Mouse (Mus musculus) mouse embryonic stem cell (cell line): ENCODE data around the gene Dhx58.

ENCODE experiments used
- in situ Hi-C, 2 experiments: fragments of 300-500 bp; cut with MboI; formaldehyde crosslinking; loops; 1 replicate in 1 of 2; 3 replicates in 1 of 2; pipeline ENCODE4 v1.14.3; 2019 to 2020; ENCODE audit warnings: low sequenced_read_pairs in 2 of 2, low pct_unique_long_range_greater_than_20kb in 1 of 2, mixed read lengths in 1 of 2; ENCODE audit not compliant: unreplicated experiment in 1 of 2

Dhx58 gene

DNA sequence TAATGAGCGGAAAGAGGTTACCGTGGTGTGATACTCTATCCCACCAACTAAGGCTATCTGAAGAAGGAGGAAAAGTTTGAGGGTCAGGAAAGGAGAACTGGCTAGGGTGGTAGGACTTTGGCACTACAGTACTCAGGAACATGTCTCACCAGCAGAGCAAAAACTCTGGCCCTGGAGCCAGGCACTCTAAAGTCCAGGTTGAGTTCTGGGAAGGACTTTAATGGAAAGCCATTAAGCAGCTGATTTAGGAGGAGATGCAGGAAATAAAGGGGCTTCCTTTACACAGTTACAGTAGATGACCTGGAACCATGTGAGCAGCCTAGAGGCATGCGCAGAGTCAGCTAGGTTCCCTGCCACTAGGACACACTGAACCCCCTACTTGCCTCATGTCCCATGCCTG, 23.1 kb upstream of the Dhx58 start:
- in situ Hi-C loops, result no loop called here

DNA sequence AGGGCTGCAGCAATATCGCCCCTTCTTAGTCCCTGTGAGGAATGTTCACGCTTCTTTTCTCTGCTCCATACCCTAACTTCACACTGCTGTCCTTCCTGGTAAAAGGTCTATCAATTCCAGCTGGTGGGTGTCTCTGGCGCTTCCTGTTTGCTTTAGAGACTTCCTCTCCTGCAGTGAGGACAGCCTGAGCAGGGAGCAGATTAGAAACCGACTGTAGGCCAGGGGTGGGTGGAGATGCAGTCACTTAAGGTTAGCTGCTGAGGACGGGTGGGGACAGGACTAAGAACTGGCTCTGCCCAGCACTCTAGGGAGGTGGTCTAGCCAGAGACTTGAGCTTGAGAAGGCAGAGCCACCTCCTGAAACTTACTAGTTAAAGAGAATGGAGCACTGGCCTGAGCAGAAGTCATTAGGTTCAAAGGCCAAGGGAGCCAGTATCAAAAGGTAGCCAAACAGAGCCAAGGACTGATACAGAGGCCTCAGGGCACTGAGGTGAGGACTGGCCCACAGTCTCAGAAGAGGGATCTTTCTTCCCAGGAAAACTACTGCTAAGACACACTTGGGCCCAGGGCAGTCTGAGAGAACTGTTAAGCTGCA, 20.9 kb upstream of the Dhx58 start:
- in situ Hi-C loops, result no loop called here

GRCm38 (mm10) chr11:100722493-100723028, 18.5 kb upstream of the Dhx58 start:
- in situ Hi-C loops, result no loop called here

GRCm38 (mm10) chr11:100721776-100722492, 17.9 kb upstream of the Dhx58 start:
- in situ Hi-C loops, result no loop called here

- in situ Hi-C loops, result no loop called here
These were observed 17.2 kb upstream of the Dhx58 start for GRCm38 (mm10) chr11:100721254-100721653.

DNA sequence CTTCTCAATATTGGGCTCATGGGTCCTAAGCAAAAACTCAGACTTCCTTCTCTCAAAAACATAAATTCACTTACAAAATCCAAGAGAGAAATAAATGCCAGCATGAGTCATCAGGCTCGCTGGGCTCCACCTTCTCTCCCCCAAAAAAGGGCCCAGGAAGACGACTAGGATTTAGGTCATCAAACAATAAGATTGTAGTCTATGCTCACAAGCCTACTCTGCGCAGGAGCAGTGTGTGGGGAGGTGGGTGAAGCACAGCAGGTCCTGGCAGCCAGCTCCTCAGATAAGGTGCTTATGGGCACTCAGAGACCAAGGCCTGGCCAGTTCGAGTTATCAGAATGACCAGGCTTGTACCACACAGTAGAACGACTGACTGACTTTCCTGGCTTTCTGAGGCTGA, 16.3 kb upstream of the Dhx58 start:
- in situ Hi-C loops, result no loop called here

- in situ Hi-C loops, result no loop called here
These were observed 15.8 kb upstream of the Dhx58 start for GRCm38 (mm10) chr11:100719893-100720292.

DNA sequence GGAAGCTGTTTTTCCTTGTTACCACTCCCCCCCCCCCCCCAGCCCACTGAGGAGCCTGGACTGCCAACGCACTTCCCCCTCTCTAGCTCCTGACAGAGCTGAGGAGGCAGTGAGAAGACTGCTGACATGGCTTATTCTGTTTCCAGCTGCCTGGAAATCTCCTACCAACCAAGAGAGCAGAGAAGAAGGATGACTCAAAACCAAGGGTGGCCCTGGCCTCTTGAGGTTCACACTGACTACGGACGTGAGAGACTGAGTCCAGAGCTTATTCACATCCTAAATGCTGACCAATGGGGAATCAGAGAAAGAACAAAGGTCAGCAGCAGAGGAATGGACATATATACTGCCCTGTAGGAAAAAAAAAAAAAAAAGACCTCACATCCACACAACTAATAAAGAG, 15.2 kb upstream of the Dhx58 start:
- in situ Hi-C loops, result no loop called here

DNA sequence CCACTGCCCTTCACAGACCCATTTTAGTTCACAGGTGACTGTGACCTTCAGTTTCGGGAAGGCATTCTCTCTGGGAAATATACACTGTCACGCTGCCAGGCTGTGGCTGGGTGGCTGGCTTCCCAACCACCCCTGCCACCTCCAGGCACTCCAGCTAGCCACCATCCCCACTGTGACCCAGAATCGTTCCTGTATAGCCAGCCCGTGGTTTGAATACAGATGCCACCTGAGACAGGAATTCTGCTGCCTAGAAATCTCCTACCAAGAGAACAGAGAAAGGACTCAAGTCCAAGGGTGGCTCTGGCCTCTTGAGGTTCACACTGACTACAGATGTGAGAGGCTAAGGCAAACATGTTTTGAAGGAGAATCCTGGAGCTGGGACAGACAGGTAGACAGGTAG, 14.8 kb upstream of the Dhx58 start:
- in situ Hi-C loops, result no loop called here

DNA sequence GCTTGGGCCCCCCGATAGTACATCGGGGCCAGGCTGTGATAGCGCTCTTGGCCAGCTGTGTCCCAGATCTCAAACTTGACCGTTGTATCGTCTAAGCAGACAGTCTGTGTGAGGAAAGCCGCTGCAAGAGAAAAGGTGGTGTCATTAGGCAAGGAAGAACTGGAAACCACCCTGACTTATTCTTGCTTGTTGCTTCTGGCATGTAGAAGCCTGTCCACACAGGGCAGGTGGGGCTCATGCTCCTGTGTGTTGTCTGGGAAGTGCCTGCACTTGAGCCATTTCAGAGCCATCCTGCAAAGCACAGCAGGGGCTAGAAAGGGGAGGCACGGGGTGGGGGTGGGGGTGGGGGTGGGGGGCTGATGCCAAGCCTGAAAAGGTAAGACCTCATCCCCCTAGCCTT, 14.4 kb upstream of the Dhx58 start:
- in situ Hi-C loops, result no loop called here

DNA sequence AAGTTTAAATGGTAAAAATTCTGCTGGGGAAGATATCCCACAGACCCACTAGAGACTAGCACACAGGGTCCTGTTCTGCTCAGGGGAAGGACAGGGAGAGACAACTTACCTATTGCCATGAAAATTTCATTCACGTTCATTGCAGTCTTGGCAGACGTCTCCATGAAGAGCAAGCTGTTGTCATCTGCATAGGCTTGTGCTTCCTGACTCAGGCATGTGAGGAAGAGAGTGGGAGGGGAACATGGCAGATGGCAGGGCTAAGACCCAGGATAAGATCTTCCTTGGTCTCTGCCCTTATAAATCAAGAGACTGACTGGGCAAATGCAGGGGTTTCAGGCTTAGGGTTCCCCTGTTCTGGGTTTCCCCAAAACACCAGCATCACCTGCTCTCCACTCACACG, 12.6 kb upstream of the Dhx58 start:
- in situ Hi-C loops, result no loop called here

- in situ Hi-C loops, result no loop called here
These were observed 10.9 kb upstream of the Dhx58 start for GRCm38 (mm10) chr11:100714948-100715347.

- in situ Hi-C loops, result no loop called here
These were observed 10.5 kb upstream of the Dhx58 start for GRCm38 (mm10) chr11:100714534-100714915.

GRCm38 (mm10) chr11:100713735-100714533, 9.9 kb upstream of the Dhx58 start, which contains the start of gene Hspb9:
Hspb9 (plus strand) TSS chr11:100713850.
- in situ Hi-C loops, result no loop called here

- in situ Hi-C loops, result no loop called here
These were observed 9.1 kb upstream of the Dhx58 start for GRCm38 (mm10) chr11:100713174-100713573.

DNA sequence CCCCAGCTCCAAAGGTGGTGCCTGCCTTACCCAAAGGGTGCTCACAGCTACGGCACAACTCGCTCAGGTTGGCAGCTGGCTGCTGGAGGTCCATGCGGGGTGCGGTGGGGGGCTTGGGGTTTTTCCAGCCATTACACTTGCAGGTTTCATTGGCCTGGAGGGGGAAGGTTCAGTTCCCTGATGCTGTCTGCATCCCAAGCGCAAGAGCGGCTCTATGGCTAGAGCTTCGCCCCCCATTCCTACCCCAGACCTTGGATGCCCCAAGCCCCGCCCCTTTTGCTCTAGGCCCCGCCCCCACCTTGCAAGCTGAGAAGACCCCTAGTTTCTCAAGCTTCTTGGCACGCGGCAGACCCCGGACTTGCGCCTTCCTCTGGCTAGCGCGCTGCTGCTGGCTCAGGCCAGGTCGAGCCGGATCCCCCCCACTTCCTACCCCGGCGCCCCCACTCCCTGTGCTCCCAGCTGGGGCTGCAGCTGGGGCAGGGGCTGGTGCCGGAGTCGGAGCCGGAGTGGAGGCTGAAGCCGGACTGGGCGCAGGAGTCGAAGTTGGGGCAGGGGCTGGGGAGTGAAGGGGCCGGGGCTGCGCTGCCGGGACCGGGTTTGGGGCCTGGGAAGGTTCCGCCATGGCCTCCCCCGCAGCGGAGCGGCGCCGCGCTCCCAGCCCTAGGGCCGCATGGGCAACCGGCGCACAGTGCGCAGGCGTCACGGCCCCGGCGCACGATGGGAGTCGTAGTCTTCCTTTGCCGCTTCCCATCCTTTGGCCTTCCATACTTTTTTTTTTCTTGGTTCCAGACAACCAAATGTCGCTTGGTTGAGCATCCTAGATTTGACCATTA, 7.9 kb upstream of the Dhx58 start, which contains the start of gene Kat2a:
Kat2a (minus strand) TSS at position 683 of the 833 bp plus-strand sequence.
- in situ Hi-C loops, result no loop called here

DNA sequence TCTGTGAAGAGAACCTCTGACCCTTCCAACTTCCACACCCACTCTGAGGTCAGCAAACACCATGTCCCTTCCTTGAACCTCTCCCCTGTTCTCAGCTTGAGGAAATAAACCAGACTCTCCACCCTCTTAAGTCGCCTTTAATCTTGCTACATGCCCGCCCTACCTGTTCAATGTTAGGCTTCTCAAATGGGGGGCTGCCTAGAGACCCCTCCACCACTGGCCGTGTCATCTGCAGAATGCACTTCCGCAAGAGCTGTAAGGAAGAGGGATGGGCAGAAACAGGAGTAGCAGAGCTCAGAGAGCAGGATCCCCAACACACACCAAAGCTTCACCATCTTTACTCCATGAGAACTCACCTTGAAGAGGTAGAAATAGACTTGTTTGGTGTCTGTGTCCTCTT, 6.9 kb upstream of the Dhx58 start:
- in situ Hi-C loops, result no loop called here

DNA sequence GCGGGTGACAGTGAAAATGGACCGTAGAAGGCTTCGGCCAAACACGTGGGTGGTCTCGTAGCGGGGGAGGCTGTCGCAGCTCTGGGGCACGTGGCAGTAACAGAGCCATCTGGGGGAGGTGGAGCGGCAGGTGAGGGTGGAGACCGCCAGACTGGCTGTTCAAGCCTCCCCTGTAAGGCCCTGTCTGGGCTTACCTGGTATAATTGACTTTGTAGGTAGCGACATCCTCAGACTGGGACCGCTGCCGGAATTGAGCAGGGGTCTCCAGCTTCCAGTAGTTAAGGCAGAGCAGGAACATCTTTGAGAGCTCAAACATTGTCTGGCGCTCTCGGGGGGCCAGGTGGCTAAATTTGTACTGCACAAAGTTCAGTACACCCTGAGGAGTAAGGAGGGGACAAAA, 6.5 kb upstream of the Dhx58 start:
- in situ Hi-C loops, result no loop called here
